Mouse (Mus musculus): Measurements from ENCODE around the gene Ston2.

Gene Ston2

GRCm38 (mm10) chr12:91787959-91788437, at the start of gene Ston2:
Gene Ston2, minus strand, starts transcription at chr12:91788387.
- DNase-seq: no peak

- DNase-seq: no peak
Observed at GRCm38 (mm10) chr12:91837401-91838065, 49.3 kb upstream of the Ston2 start.

- no peak for DNase-seq
Observed at GRCm38 (mm10) chr12:91833939-91834333, 45.7 kb upstream of the Ston2 start.

- no peak for DNase-seq
Observed at GRCm38 (mm10) chr12:91833237-91833938, 45.2 kb upstream of the Ston2 start.

- DNase-seq: no peak
Observed at GRCm38 (mm10) chr12:91831410-91831809, 43.2 kb upstream of the Ston2 start.

- no peak for DNase-seq
Observed at GRCm38 (mm10) chr12:91820461-91820860, 32.3 kb upstream of the Ston2 start.

- DNase-seq: no peak
Observed at GRCm38 (mm10) chr12:91818726-91819125, 30.5 kb upstream of the Ston2 start.

- DNase-seq: peak; percentile 42 to 46
Observed at GRCm38 (mm10) chr12:91815990-91816389, 27.8 kb upstream of the Ston2 start.

GRCm38 (mm10) chr12:91815552-91815951, 27.4 kb upstream of the Ston2 start:
- DNase-seq: no peak

- no peak for DNase-seq
Observed at GRCm38 (mm10) chr12:91808911-91809310, 20.7 kb upstream of the Ston2 start.

GRCm38 (mm10) chr12:91807761-91808160, 19.6 kb upstream of the Ston2 start:
- no peak for DNase-seq

- DNase-seq: no peak
Observed at GRCm38 (mm10) chr12:91807095-91807494, 18.9 kb upstream of the Ston2 start.

- DNase-seq: no peak
Observed at GRCm38 (mm10) chr12:91804262-91804661, 16.1 kb upstream of the Ston2 start.

GRCm38 (mm10) chr12:91803207-91803932, 15.2 kb upstream of the Ston2 start:
- DNase-seq: no peak

- DNase-seq: no peak
Observed at GRCm38 (mm10) chr12:91802586-91803206, 14.5 kb upstream of the Ston2 start.

GRCm38 (mm10) chr12:91800861-91801385, 12.7 kb upstream of the Ston2 start:
- no peak for DNase-seq

GRCm38 (mm10) chr12:91799821-91800335, 11.7 kb upstream of the Ston2 start:
- no peak for DNase-seq

- no peak for DNase-seq
Observed at GRCm38 (mm10) chr12:91799379-91799773, 11.2 kb upstream of the Ston2 start.

- no peak for DNase-seq
Observed at GRCm38 (mm10) chr12:91798720-91799378, 10.7 kb upstream of the Ston2 start.

GRCm38 (mm10) chr12:91796774-91797173, 8.6 kb upstream of the Ston2 start:
- DNase-seq: no peak

- DNase-seq: no peak
Observed at GRCm38 (mm10) chr12:91793266-91793665, 5.1 kb upstream of the Ston2 start.

GRCm38 (mm10) chr12:91791822-91792221, 3.6 kb upstream of the Ston2 start:
- no peak for DNase-seq
